Mouse (Mus musculus): ENCODE data around the gene Prrc2a. TPM values are rescaled to one million over a fixed set of nuclear protein-coding genes. Genes with fewer than 3 reads are reported as not detected.

The Prrc2a gene
- polyA plus RNA-seq, 1 experiment, result 218 TPM

- no peak for DNase-seq (ENCODE audit: low read depth)
Measured at GRCm38 (mm10) chr17:35162730-35163129, 2.0 kb downstream of the Prrc2a start.

- DNase-seq (ENCODE audit: low read depth), result no peak
Measured at GRCm38 (mm10) chr17:35162121-35162520, 2.6 kb downstream of the Prrc2a start.

- DNase-seq (ENCODE audit: low read depth), result no peak
Measured at GRCm38 (mm10) chr17:35161421-35161820, 3.3 kb downstream of the Prrc2a start.

GRCm38 (mm10) chr17:35159638-35160037 is 5.1 kb downstream of the Prrc2a start:
- no peak for DNase-seq (ENCODE audit: low read depth)

GRCm38 (mm10) chr17:35158850-35159593 is 5.7 kb downstream of the Prrc2a start:
- no peak for DNase-seq (ENCODE audit: low read depth)

- no peak for DNase-seq (ENCODE audit: low read depth)
Measured at GRCm38 (mm10) chr17:35157661-35158175, 7.0 kb downstream of the Prrc2a start.

- no peak for DNase-seq (ENCODE audit: low read depth)
Measured at GRCm38 (mm10) chr17:35157254-35157653, 7.4 kb downstream of the Prrc2a start.

GRCm38 (mm10) chr17:35156461-35157200 is 8.1 kb downstream of the Prrc2a start:
- DNase-seq (ENCODE audit: low read depth), result no peak

- no peak for DNase-seq (ENCODE audit: low read depth)
Measured at GRCm38 (mm10) chr17:35155451-35155850, 9.2 kb downstream of the Prrc2a start.

GRCm38 (mm10) chr17:35154616-35155015 is 10.1 kb downstream of the Prrc2a start:
- DNase-seq (ENCODE audit: low read depth), result no peak

GRCm38 (mm10) chr17:35153931-35154330 is 10.8 kb downstream of the Prrc2a start:
- DNase-seq (ENCODE audit: low read depth), result no peak

GRCm38 (mm10) chr17:35153077-35153476 is 11.6 kb downstream of the Prrc2a start:
- DNase-seq (ENCODE audit: low read depth), result no peak

- no peak for DNase-seq (ENCODE audit: low read depth)
Measured at GRCm38 (mm10) chr17:35152121-35152520, 12.6 kb downstream of the Prrc2a start.

GRCm38 (mm10) chr17:35147922-35148639 is 16.6 kb downstream of the Prrc2a start:
- DNase-seq (ENCODE audit: low read depth), result no peak

GRCm38 (mm10) chr17:35147348-35147747 is 17.3 kb downstream of the Prrc2a start:
- no peak for DNase-seq (ENCODE audit: low read depth)

GRCm38 (mm10) chr17:35146139-35146538 is 18.6 kb downstream of the Prrc2a start:
- no peak for DNase-seq (ENCODE audit: low read depth)

GRCm38 (mm10) chr17:35141971-35142370 is 22.7 kb downstream of the Prrc2a start:
- DNase-seq (ENCODE audit: low read depth), result no peak

- DNase-seq (ENCODE audit: low read depth), result no peak
Measured at GRCm38 (mm10) chr17:35140490-35140996, 24.2 kb downstream of the Prrc2a start.

- DNase-seq (ENCODE audit: low read depth), result no peak
Measured at GRCm38 (mm10) chr17:35139269-35139668, 25.4 kb downstream of the Prrc2a start.

GRCm38 (mm10) chr17:35135591-35136320 is 28.9 kb downstream of the Prrc2a start:
- no peak for DNase-seq (ENCODE audit: low read depth)
